Mouse (Mus musculus) spleen, adult 2 months (tissue): ENCODE data around the gene Eml4. TPM values are rescaled to one million over a fixed set of nuclear protein-coding genes. Genes with fewer than 3 reads are reported as not detected.
A peak's percentile ranks its signal among the peaks of the same experiment; 100 is the strongest.

Experiments
- DNase-seq, 2 experiments: peaks; one replicate each; pipeline versions ENCODE4 v3.0.0 to v3.0.0-alpha.2; 2012 to 2021; ENCODE audit warnings: low spot score in 2 of 2, low read depth in 1 of 2
- H3K27ac ChIP-seq: fragments of 200-500 bp; 2 replicates; pipeline ENCODE4 v1.5.1; 2012; ENCODE audit warnings: low read length, inconsistent platforms; ENCODE audit not compliant: insufficient read depth
- H3K27me3 ChIP-seq: fragments of 200-500 bp; 2 replicates; pipeline ENCODE4 v1.6.1; 2012; ENCODE audit warnings: mild to moderate bottlenecking, moderate library complexity, low read length, inconsistent platforms; ENCODE audit not compliant: control insufficient read depth, insufficient read depth
- H3K36me3 ChIP-seq: fragments of 200-500 bp; 2 replicates; pipeline ENCODE4 v1.6.1; 2012; ENCODE audit warnings: mild to moderate bottlenecking, low read length, inconsistent platforms; ENCODE audit not compliant: control insufficient read depth, insufficient read depth
- H3K4me1 ChIP-seq: fragments of 200-500 bp; 2 replicates; pipeline ENCODE4 v1.6.1; 2011; ENCODE audit warnings: inconsistent platforms; ENCODE audit not compliant: control insufficient read depth, insufficient read depth, insufficient read length
- H3K4me3 ChIP-seq: fragments of 200-500 bp; 2 replicates; pipeline ENCODE4 v1.5.1; 2011; ENCODE audit warnings: mild to moderate bottlenecking, inconsistent platforms; ENCODE audit not compliant: insufficient read depth, insufficient read length; ENCODE audit errors: extremely low read depth
- CTCF ChIP-seq: fragments of 200-500 bp; IDR thresholded peaks from 2 replicates; pipeline ENCODE4 v1.5.1; 2011; ENCODE audit warnings: mild to moderate bottlenecking, inconsistent platforms; ENCODE audit not compliant: insufficient read depth, insufficient read length, insufficient replicate concordance; ENCODE audit errors: extremely low read depth
- POLR2A ChIP-seq: fragments of 200-500 bp; IDR thresholded peaks from 2 replicates; pipeline ENCODE4 v1.6.1; 2011; ENCODE audit warnings: low read depth, low read length, inconsistent platforms
- WGBS: fragments of 180-500 bp; shearing (Covaris S2); methylation state at CpG from one replicate; pipeline ENCODE4 v1.1.7; 2018; 5-methylcytosine and 5-hydroxymethylcytosine counted together
- polyA plus RNA-seq: library from polyadenylated mRNA; depleted of rRNA; stranded (reverse); fragments of >200 nt; gene quantifications from 2 replicates; pipeline ENCODE4 v1.2.3, GENCODE M21; 2012

Eml4 gene
- polyA plus RNA-seq, 1 experiment: 13.7 TPM

DNA sequence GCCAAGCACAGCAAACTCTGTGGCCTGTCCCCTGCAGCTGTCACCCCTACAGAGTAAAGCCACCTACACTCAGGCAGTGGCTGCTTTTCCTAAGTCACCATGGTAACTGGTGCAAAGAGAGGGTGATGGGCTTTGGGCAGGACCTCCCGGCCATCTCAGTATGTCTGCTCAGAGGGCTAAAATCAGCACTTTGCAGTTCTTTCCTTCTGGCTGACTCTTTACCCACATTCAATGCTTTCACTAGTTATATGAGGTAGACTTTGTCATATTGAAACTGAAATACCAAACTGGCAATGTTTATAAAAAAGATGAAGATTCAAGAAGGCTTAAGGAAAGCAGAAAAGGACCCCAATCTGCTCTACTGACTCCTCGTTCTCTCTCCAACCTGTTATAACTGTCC lies 133.1 kb downstream of the Eml4 start:
- H3K4me3 ChIP-seq: no peak overlapping the region
- TF ChIP-seq CTCF: no peak
- no peak for TF ChIP-seq POLR2A
- 76% methylated on average over 2 of the region's 2 CpGs for WGBS
- H3K27ac ChIP-seq: no peak overlapping the region
- H3K36me3 ChIP-seq: peaks cover 12% of the 10 kb centered on the region
- no peak for DNase-seq
- H3K27me3 ChIP-seq: no peaks in the 10 kb centered on the region
- no peaks in the 10 kb centered on the region for H3K4me1 ChIP-seq

DNA sequence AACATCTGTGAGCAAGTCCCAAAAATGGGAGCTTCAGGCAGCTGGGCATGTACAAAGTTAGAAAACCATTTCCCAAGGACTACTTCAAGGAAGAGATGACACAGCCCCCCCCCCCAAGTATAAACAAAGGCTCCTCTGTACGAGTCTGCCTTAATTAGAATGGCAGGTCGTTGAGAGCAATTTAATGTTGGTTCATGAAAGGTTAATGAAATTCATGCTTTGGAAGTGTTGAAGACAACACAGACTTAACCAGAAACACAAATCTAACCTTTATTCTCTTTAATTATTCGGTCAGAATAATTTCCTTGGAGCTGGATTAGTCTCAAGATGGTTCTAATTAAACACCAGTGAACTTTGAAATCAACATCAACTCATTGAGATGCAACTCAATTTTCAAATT lies 137.0 kb downstream of the Eml4 start:
- TF ChIP-seq CTCF (no peak), POLR2A (no peak)
- DNase-seq: no peak
- WGBS: 90% methylated on average over 3 of the region's 3 CpGs

GRCm38 (mm10) chr17:83498889-83499288 lies 148.2 kb downstream of the Eml4 start:
- Histone ChIP-seq H3K27me3 (no peaks in the 10 kb centered on the region), H3K36me3 (peaks cover 20% of the 10 kb centered on the region), H3K27ac (no peak overlapping the region), H3K4me3 (no peak overlapping the region), H3K4me1 (no peaks in the 10 kb centered on the region)
- no peak for TF ChIP-seq CTCF
- no peak for TF ChIP-seq POLR2A
- DNase-seq: no peak
- WGBS: 95% methylated on average over 5 of the region's 5 CpGs

More for the DNA sequence above, 137.0 kb downstream of the Eml4 start:
- H3K4me3 ChIP-seq: no peak overlapping the region
- no peaks in the 10 kb centered on the region for H3K4me1 ChIP-seq
- H3K27me3 ChIP-seq: no peaks in the 10 kb centered on the region
- no peaks in the 10 kb centered on the region for H3K36me3 ChIP-seq
- no peak overlapping the region for H3K27ac ChIP-seq

- no peak overlapping the region for H3K4me3 ChIP-seq
- TF ChIP-seq CTCF (no peak), POLR2A (no peak)
- no peak for DNase-seq
- WGBS: 93% methylated on average over 4 of the region's 4 CpGs
- peaks cover 20% of the 10 kb centered on the region for H3K36me3 ChIP-seq
- H3K4me1 ChIP-seq: no peaks in the 10 kb centered on the region
- H3K27me3 ChIP-seq: no peaks in the 10 kb centered on the region
- H3K27ac ChIP-seq: no peak overlapping the region
Observed at GRCm38 (mm10) chr17:83499692-83500091, 149.0 kb downstream of the Eml4 start.

DNA sequence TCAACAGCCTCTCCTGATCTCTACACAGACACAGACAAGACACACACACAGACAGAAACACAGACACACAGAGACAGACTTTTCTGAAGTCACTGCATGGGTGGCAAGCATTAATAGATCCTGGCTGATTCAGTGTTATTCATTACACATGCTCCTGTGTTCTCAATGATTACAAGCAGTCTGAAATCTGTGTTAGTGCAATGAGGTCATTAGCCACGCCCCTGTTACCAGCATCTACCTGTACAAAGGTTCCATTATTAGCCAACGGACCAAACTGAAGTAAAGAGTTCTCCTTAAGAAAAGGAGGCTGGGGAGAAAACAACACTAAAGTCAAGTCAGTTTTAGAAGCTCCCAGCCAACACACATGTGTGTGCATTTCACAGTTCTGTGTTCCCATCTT lies 153.0 kb downstream of the Eml4 start:
- DNase-seq: no peak
- H3K27ac ChIP-seq: no peak overlapping the region
- no peaks in the 10 kb centered on the region for H3K27me3 ChIP-seq
- no peak overlapping the region for H3K4me3 ChIP-seq
- no peak for TF ChIP-seq CTCF
- TF ChIP-seq POLR2A: no peak
- no peaks in the 10 kb centered on the region; the same call in 1 of the 2 replicates for H3K4me1 ChIP-seq
- peaks cover 15% of the 10 kb centered on the region for H3K36me3 ChIP-seq
- 92% methylated on average over 2 of the region's 2 CpGs for WGBS

DNA sequence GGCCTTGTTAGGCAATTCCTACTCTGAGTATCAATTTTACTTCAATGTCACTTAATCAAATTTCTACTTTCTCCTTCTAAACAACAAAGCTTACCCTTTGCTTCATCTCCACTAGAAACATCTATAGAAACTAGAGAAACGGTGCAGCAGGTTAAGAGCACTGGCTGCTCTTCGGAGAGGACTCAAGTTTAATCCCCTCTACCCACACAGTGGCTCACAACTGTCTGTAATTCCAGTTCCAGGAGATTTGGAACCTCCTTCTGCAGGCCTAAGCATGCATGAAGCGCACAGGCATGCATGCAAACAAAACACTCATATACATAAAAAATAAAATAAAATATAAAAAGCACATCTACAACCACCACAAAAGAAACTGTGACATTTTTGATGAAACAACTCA lies 161.4 kb downstream of the Eml4 start:
- H3K4me1 ChIP-seq: peaks cover 17% of the 10 kb centered on the region
- TF ChIP-seq POLR2A: no peak
- no peak for TF ChIP-seq CTCF
- WGBS: 53% methylated on average over 3 of the region's 3 CpGs
- no peak overlapping the region for H3K4me3 ChIP-seq
- no peaks in the 10 kb centered on the region for H3K36me3 ChIP-seq
- no peaks in the 10 kb centered on the region for H3K27me3 ChIP-seq
- no peak for DNase-seq
- H3K27ac ChIP-seq: no peak overlapping the region

DNA sequence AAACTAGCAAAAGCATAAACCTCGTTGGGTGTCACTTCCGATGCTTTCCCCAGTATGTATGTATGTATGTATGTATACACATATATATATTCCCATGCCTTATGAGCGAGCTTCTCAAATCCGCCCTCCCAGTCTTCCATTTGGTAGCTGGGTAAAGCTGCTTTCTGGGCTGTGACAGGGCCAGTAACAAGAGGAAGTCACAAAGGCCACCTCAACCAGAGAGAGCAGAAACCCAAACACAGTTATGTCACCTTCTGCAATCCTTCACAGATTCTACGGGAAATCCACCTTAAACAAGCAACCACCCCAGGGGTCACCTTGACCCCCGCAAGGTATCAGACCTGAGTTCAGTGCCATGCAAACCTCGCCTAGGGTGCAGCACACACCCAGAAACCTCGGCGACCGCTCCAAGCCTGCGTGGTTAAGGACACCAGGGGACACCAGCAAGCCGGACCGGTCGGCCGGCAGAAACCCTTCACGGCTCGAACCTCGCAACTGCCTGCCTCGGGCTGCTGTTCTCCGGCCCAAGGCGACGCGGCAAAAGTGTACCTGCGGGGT lies 163.0 kb downstream of the Eml4 start:
- no peaks in the 10 kb centered on the region for H3K27me3 ChIP-seq
- H3K4me3 ChIP-seq: peak overlapping the region; percentile 93
- WGBS: under 1% methylated on average over 24 of the region's 24 CpGs
- TF ChIP-seq CTCF: no peak
- no peak for TF ChIP-seq POLR2A
- peak overlapping the region; percentile 77 for H3K27ac ChIP-seq
- peak in 1 of 2 experiments; percentile 7 for DNase-seq
- no peaks in the 10 kb centered on the region for H3K36me3 ChIP-seq
- peaks cover 17% of the 10 kb centered on the region for H3K4me1 ChIP-seq
